Mouse (Mus musculus) left cerebral cortex, adult 8-10 months (tissue): ENCODE data around the gene Cst13. TPM values are rescaled to one million over a fixed set of nuclear protein-coding genes. Genes with fewer than 3 reads are reported as not detected.
A peak's percentile ranks its signal among the peaks of the same experiment; 100 is the strongest.

Experiments
- DNase-seq, 2 experiments: peaks; one replicate each; pipeline ENCODE4 v3.0.0; 2022; ENCODE audit warnings: low spot score in 2 of 2
- total RNA-seq, 4 experiments: library from RNA; stranded (reverse); gene quantifications; 2 replicates each; pipeline ENCODE4 v1.2.4; 2022

Gene Cst13
- total RNA-seq, 4 experiments from 2014 or later = not detected

DNA sequence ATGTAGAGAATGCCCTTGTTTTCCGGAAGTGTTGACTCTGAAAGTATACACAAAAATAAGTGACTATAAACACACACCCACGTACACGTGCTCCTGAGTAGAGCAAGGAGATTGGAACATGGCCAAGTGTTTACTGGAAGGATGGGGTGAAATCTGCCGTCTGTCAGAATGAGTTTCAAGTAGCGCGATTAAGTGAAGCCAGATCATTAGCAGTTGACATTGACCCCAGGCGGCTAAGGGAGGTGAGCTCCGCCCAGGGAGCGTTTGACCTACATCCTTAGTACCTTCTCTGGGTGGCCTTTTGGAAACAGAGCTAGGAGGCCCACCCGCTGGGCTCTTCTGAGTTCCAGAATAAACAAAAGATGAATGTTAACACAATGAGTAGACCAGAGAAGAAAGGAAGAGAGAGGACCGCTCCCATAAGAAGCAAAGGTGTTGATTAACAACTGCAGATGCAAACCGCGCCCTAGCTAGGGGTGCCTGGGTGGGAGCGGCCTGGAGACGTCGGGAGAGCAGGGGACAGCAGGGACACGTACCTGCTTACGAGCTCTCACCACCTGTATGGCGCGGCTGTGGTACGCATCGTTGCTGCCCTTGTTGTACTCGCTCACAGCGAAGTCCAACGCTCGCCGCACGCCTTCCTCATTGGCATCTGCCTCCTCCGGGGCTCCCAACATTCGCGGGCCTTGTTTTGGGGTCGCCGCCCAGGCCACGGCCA is 54.9 kb downstream of the Cst13 start:
- DNase-seq = peak in 1 of 2 experiments; percentile 14

DNA sequence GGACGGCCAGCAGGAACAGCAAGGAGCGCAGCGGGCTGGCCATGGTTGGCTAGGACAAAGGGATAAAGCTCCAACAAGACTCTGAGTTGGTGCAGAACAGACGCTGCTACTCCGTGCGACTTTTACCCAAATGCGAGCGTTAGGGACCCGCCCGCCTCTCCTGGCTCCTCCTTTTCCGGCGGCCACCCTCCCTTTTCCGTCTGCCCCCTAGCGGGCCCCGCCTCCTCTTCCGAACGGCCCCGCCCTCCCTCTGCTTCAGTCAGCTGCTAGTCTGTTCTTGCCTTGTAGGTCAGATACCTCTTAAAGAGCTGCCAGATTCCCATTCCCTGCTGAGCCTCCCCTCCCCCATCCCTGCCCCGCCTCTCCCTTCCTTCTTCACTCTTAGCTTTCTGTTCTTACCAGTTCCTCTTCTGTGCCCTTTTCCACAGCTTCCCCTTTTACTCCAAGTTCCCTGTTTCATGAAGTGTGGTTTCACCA is 55.5 kb downstream of the Cst13 start, which contains the start of gene Cst3:
Cst3 (minus strand) TSS at position 358 of the 477 bp plus-strand sequence.
- peak; percentile 75 to 90 for DNase-seq

GRCm38 (mm10) chr2:148877016-148877770 is 57.3 kb downstream of the Cst13 start:
- DNase-seq = no peak

DNA sequence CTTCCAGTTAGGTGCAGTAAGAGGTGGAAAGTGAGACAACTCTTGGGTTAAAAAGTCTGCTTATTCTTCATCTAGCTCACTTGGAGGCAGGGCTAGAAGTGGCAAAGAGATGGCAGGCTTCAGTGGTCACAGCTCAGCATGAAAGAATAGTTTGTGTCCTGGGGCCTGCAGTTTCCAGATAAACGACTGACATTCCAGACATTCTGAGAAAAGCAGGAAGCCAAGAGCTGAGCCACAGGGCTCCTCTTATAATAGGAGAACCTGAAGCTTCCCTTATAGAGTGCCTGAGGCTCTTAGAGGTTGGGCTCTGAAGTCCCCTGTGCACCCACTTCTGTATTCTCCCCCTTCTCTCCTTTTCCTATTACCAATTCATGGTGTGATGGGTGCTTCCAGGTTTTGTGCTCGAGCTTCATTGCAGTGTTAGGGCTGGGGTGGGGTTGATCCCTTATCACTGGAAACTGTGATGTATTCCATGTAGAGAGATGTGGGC is 58.8 kb downstream of the Cst13 start:
- no peak for DNase-seq

GRCm38 (mm10) chr2:148879199-148879598 is 59.3 kb downstream of the Cst13 start:
- no peak for DNase-seq

Other genes with a start within 250 kb of the Cst13 start
- gene Nxt1, start 147.5 kb upstream of the Cst13 start, total RNA-seq = 10 to 100 TPM; 10.7 to 13.1 (median 11.9) TPM
- 10 to 100 TPM; 26.8 to 30.6 (median 29.2) TPM for gene Gzf1, start 139.1 kb upstream of the Cst13 start, total RNA-seq
- gene Napb, start 87.6 kb upstream of the Cst13 start, total RNA-seq = 100 to 1,000 TPM; 311 to 359 (median 347) TPM
- gene Cstl1, start 69.7 kb upstream of the Cst13 start, total RNA-seq = under 1 TPM in 1 of 4 experiments, not detected in 3; 0.78 TPM
- gene Cst11, start 48.6 kb upstream of the Cst13 start, total RNA-seq = not detected
- gene 8030411F24Rik, start 38.1 kb upstream of the Cst13 start, total RNA-seq = not detected
- 1 to 10 TPM; 4.9 to 9.9 (median 7.6) TPM for gene Cst12, start 30.7 kb upstream of the Cst13 start, total RNA-seq
- not detected for gene Cst8, start 21.3 kb upstream of the Cst13 start, total RNA-seq
- not detected for gene Cst9, start 15.1 kb downstream of the Cst13 start, total RNA-seq
- not detected for gene 9230104L09Rik, start 45.0 kb downstream of the Cst13 start, total RNA-seq
- gene Cst3, start 55.6 kb downstream of the Cst13 start, total RNA-seq = 1,000 to 10,000 TPM; 2,002 to 3,250 (median 2,603) TPM
- gene Gm1330, start 183.2 kb downstream of the Cst13 start, total RNA-seq = not detected
- not detected for gene Gm10750, start 197.2 kb downstream of the Cst13 start, total RNA-seq